Mouse (Mus musculus): Measurements from ENCODE around the gene Foxc2. TPM values are rescaled to one million over a fixed set of nuclear protein-coding genes. Genes with fewer than 3 reads are reported as not detected.

The Foxc2 gene
- polyA plus RNA-seq, 1 experiment from 2014 or later = 0.47 TPM

GRCm38 (mm10) chr8:121080361-121081090 lies 35.4 kb upstream of the Foxc2 start:
- H3K9ac ChIP-seq (replicated peaks; ENCODE audit: low read depth) = peak overlapping the region; percentile 80
- TF ChIP-seq CTCF (IDR thresholded peaks at IDR 0.05) (no peak), EP300 (IDR thresholded peaks at IDR 0.05) (no peak)
- no peaks in the 10 kb centered on the region for H3K9me3 ChIP-seq (ENCODE audit: low read length)
- WGBS = 1% methylated on average over 44 of the region's 49 CpGs
- H3K4me2 ChIP-seq (replicated peaks; ENCODE audit: low read depth, low read length) = peak overlapping the region; percentile 79
- peaks cover 38% of the 10 kb centered on the region for H3K27me3 ChIP-seq (replicated peaks; ENCODE audit: insufficient read depth, low read length)
- peak overlapping the region; percentile 74 for H3K4me3 ChIP-seq (ENCODE audit: low read depth, low read length)
- H3K4me1 ChIP-seq (ENCODE audit: insufficient read depth, low read depth, low read length) = no peaks in the 10 kb centered on the region
- H3K27ac ChIP-seq (ENCODE audit: low read length) = peak overlapping the region; percentile 95
- DNase-seq (ENCODE audit: low spot score) = no peak
- no peaks in the 10 kb centered on the region for H3K36me3 ChIP-seq (ENCODE audit: insufficient read depth, low read length)
- no peak for ATAC-seq

- DNase-seq (ENCODE audit: low spot score) = no peak
- peak overlapping the region; percentile 74 for H3K4me3 ChIP-seq (ENCODE audit: low read depth, low read length)
Measured at GRCm38 (mm10) chr8:121081398-121081797, 34.6 kb upstream of the Foxc2 start.

GRCm38 (mm10) chr8:121082218-121083092 lies 33.5 kb upstream of the Foxc2 start:
- no peaks in the 10 kb centered on the region for H3K36me3 ChIP-seq (ENCODE audit: insufficient read depth, low read length)
- ATAC-seq = no peak
- no peaks in the 10 kb centered on the region for H3K9me3 ChIP-seq (ENCODE audit: low read length)
- peak overlapping the region; percentile 79 for H3K4me2 ChIP-seq (replicated peaks; ENCODE audit: low read depth, low read length)
- H3K4me1 ChIP-seq (ENCODE audit: insufficient read depth, low read depth, low read length) = no peaks in the 10 kb centered on the region
- 3% methylated on average over 47 of the region's 57 CpGs for WGBS
- peak; percentile 44 for DNase-seq (ENCODE audit: low spot score)
- H3K9ac ChIP-seq (replicated peaks; ENCODE audit: low read depth) = peak overlapping the region; percentile 80
- peak overlapping the region; percentile 95 for H3K27ac ChIP-seq (ENCODE audit: low read length)
- H3K4me3 ChIP-seq (ENCODE audit: low read depth, low read length) = peak overlapping the region; percentile 74
- H3K27me3 ChIP-seq (replicated peaks; ENCODE audit: insufficient read depth, low read length) = peaks cover 34% of the 10 kb centered on the region
- TF ChIP-seq CTCF (IDR thresholded peaks at IDR 0.05) = no peak
- no peak for TF ChIP-seq EP300 (IDR thresholded peaks at IDR 0.05)

More at GRCm38 (mm10) chr8:121081398-121081797, 34.6 kb upstream of the Foxc2 start:
- peaks cover 34% of the 10 kb centered on the region for H3K27me3 ChIP-seq (replicated peaks; ENCODE audit: insufficient read depth, low read length)
- no peaks in the 10 kb centered on the region for H3K4me1 ChIP-seq (ENCODE audit: insufficient read depth, low read depth, low read length)
- WGBS = 8% methylated on average over 7 of the region's 7 CpGs
- H3K27ac ChIP-seq (ENCODE audit: low read length) = peak overlapping the region; percentile 95
- no peak for ATAC-seq
- no peaks in the 10 kb centered on the region for H3K9me3 ChIP-seq (ENCODE audit: low read length)
- peak overlapping the region; percentile 79 for H3K4me2 ChIP-seq (replicated peaks; ENCODE audit: low read depth, low read length)
- H3K9ac ChIP-seq (replicated peaks; ENCODE audit: low read depth) = peak overlapping the region; percentile 80
- TF ChIP-seq EP300 (IDR thresholded peaks at IDR 0.05) (no peak), CTCF (IDR thresholded peaks at IDR 0.05) (no peak)
- no peaks in the 10 kb centered on the region for H3K36me3 ChIP-seq (ENCODE audit: insufficient read depth, low read length)

DNA sequence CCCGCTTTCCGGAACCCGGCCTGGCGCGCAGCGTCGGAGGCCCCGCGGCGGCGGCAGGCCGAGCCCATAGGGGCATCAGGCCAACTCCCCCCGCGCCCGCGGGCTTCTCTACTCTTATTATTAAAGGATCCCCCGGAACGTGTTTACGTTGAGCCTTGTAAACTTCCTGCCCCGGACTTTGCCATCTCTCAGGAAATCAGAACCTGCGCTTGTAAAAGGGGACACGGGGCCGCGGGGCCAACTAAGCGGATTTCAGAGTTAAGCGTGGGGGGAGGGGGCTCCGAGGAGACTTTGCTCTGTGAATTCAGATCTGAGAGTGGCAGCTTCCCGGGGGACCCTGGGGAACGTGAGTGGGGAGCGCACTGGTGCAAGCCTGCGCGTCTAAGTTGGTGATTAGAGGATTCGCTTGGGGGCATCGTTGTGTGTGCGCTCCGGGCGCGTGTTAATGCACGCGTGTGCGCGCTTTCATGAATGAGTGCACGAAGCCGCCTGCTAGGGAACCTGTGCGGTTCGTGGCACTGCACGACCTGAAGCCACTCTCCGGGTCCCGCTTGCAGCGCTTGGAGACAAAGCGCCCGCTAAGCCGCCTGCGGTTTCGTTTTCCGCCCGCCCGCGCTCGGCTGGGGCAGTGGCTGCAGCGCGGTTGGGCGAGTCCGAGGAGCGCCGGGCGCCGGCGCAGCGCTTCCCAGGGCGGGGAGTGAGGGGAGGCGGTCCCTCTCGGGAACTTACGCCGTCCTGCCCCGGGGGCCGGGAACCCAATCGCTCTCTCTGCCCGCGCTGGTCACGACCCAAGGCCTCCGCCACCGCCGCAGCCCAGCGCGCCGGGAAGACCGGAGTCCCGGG lies 32.7 kb upstream of the Foxc2 start:
- DNase-seq (ENCODE audit: low spot score) = peak; percentile 88
- WGBS = 2% methylated on average over 82 of the region's 89 CpGs
- ATAC-seq = peak; percentile 84
- Histone ChIP-seq H3K27ac (ENCODE audit: low read length) (peak overlapping the region; percentile 95), H3K9ac (replicated peaks; ENCODE audit: low read depth) (peak overlapping the region; percentile 80), H3K4me3 (ENCODE audit: low read depth, low read length) (peak overlapping the region; percentile 74), H3K9me3 (ENCODE audit: low read length) (no peaks in the 10 kb centered on the region), H3K4me2 (replicated peaks; ENCODE audit: low read depth, low read length) (peak overlapping the region; percentile 79), H3K4me1 (ENCODE audit: insufficient read depth, low read depth, low read length) (no peaks in the 10 kb centered on the region), H3K36me3 (ENCODE audit: insufficient read depth, low read length) (no peaks in the 10 kb centered on the region), H3K27me3 (replicated peaks; ENCODE audit: insufficient read depth, low read length) (peaks cover 32% of the 10 kb centered on the region)
- TF ChIP-seq CTCF (IDR thresholded peaks at IDR 0.05) = no peak
- peak; percentile 88 for TF ChIP-seq EP300 (IDR thresholded peaks at IDR 0.05)

- Histone ChIP-seq H3K27ac (ENCODE audit: low read length) (peak overlapping the region; percentile 95), H3K36me3 (ENCODE audit: insufficient read depth, low read length) (no peaks in the 10 kb centered on the region), H3K4me2 (replicated peaks; ENCODE audit: low read depth, low read length) (peak overlapping the region; percentile 79), H3K27me3 (replicated peaks; ENCODE audit: insufficient read depth, low read length) (peaks cover 36% of the 10 kb centered on the region), H3K9me3 (ENCODE audit: low read length) (no peaks in the 10 kb centered on the region), H3K9ac (replicated peaks; ENCODE audit: low read depth) (peak overlapping the region; percentile 80), H3K4me3 (ENCODE audit: low read depth, low read length) (peak overlapping the region; percentile 74), H3K4me1 (ENCODE audit: insufficient read depth, low read depth, low read length) (no peaks in the 10 kb centered on the region)
- ATAC-seq = no peak
- TF ChIP-seq EP300 (IDR thresholded peaks at IDR 0.05) = no peak
- TF ChIP-seq CTCF (IDR thresholded peaks at IDR 0.05) = no peak
- 4% methylated on average over 16 of the region's 27 CpGs for WGBS
- no peak for DNase-seq (ENCODE audit: low spot score)
Measured at GRCm38 (mm10) chr8:121083936-121084209, 32.1 kb upstream of the Foxc2 start.

Data from lung, postnatal 0 days (tissue).